Mouse (Mus musculus) embryonic facial prominence, embryonic 12.5 days (tissue): ENCODE data around the gene Ergic1. TPM values are rescaled to one million over a fixed set of nuclear protein-coding genes. Genes with fewer than 3 reads are reported as not detected.

ENCODE experiments used
- ATAC-seq: fragments of 200-750 bp; cut with Nextera tagmentation; 2 replicates; pipeline ENCODE4 v1.8.0; 2017; ENCODE audit not compliant: insufficient number of reproducible peaks, insufficient read depth, low FRiP score, low TSS enrichment
- H3K27ac ChIP-seq: fragments of 300-500 bp; sonication (generic); 2 replicates; pipeline ENCODE4 v1.5.1; 2016; ENCODE audit warnings: mild to moderate bottlenecking
- H3K27me3 ChIP-seq: fragments of 300-500 bp; sonication (generic); 2 replicates; pipeline ENCODE4 v1.6.1; 2016; ENCODE audit warnings: mild to moderate bottlenecking, moderate library complexity
- H3K36me3 ChIP-seq: fragments of 300-500 bp; sonication (generic); 2 replicates; pipeline ENCODE4 v1.6.1; 2016; ENCODE audit warnings: mild to moderate bottlenecking
- H3K4me1 ChIP-seq: fragments of 300-500 bp; sonication (generic); 2 replicates; pipeline ENCODE4 v1.6.1; 2016
- H3K4me2 ChIP-seq: fragments of 300-500 bp; sonication (generic); replicated peaks from 2 replicates; pipeline ENCODE4 v1.6.1; 2016; ENCODE audit warnings: mild to moderate bottlenecking, moderate library complexity
- H3K4me3 ChIP-seq: fragments of 300-500 bp; sonication (generic); 2 replicates; pipeline ENCODE4 v1.5.1; 2016; ENCODE audit warnings: mild to moderate bottlenecking
- H3K9ac ChIP-seq: fragments of 300-500 bp; sonication (generic); 2 replicates; pipeline ENCODE4 v1.6.1; 2016; ENCODE audit warnings: mild to moderate bottlenecking, moderate library complexity
- H3K9me3 ChIP-seq: fragments of 300-500 bp; sonication (generic); 2 replicates; pipeline ENCODE4 v1.6.1; 2016; ENCODE audit warnings: mild to moderate bottlenecking, moderate library complexity
- WGBS: fragments of 180-500 bp; shearing (Covaris S2); methylation state at CpG from one replicate; pipeline ENCODE4 v1.1.7; 2016; 5-methylcytosine and 5-hydroxymethylcytosine counted together
- polyA plus RNA-seq: library from polyadenylated mRNA; unstranded; fragments of >200 nt; fragmentation: Nextera tagmentation; extraction: Ambion mirVana; gene quantifications from 2 replicates; pipeline ENCODE4 v1.2.1, GENCODE M21; 2016

The Ergic1 gene
- polyA plus RNA-seq, 1 experiment from 2014 or later: 102 TPM

DNA sequence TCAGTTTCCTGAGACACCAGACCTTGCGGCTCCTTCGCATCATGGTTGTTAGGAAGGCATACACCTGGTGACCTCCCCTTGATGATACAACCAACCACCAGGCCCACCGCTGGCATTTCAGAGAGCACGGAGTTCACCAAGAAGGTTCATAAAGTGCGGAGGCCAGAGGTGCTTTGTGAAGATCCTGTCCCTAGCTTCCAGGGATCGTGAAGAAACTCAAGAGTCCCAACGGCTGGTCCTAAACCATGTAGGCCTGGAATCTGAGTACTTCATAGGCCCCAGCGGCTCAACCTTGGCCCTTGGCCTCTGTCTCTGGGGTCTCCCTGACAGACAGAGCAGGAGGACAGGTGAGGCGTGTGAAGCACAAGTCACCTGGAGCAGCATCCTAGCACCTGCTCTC, 34.0 kb upstream of the Ergic1 start:
- 93% methylated on average over 9 of the region's 9 CpGs for WGBS

GRCm38 (mm10) chr17:26528751-26529150, 32.5 kb upstream of the Ergic1 start:
- Histone ChIP-seq H3K4me2 (no peak overlapping the region), H3K9me3 (no peaks in the 10 kb centered on the region), H3K9ac (no peak overlapping the region), H3K36me3 (no peaks in the 10 kb centered on the region), H3K27me3 (no peaks in the 10 kb centered on the region), H3K4me1 (peaks cover 17% of the 10 kb centered on the region; the same call in 1 of the 2 replicates), H3K4me3 (no peak overlapping the region), H3K27ac (no peak overlapping the region)
- 79% methylated on average over 6 of the region's 6 CpGs for WGBS
- no peak for ATAC-seq

More for the DNA sequence above, 34.0 kb upstream of the Ergic1 start:
- no peak for ATAC-seq
- no peak overlapping the region for H3K27ac ChIP-seq
- no peaks in the 10 kb centered on the region for H3K9me3 ChIP-seq
- H3K4me2 ChIP-seq: no peak overlapping the region
- no peaks in the 10 kb centered on the region for H3K27me3 ChIP-seq
- no peaks in the 10 kb centered on the region for H3K36me3 ChIP-seq
- H3K4me3 ChIP-seq: no peak overlapping the region
- peaks cover 17% of the 10 kb centered on the region; the same call in 1 of the 2 replicates for H3K4me1 ChIP-seq
- no peak overlapping the region for H3K9ac ChIP-seq

DNA sequence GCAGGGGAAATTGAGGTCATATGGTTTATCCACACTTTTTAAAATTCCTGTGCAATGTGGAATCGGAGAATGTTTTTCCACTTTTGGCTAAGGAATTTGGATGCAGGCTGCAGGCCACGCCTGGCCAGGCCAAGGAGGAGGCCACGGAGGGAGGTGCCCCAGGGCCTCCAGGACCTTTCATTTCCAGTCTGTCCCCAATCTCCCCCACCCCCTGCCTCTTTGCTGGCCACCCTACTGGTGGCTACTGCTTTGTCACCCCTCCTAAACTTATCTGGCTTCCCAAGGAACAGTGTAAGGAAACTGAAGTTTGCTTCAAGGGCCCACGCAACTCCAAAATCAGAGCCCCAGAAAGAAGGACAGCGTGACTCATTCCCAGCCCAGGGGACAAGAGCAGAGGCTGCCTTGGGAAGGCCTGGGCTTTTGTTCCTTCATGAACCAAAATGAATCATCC, 31.5 kb upstream of the Ergic1 start:
- H3K9me3 ChIP-seq: no peaks in the 10 kb centered on the region
- peaks cover 17% of the 10 kb centered on the region; the same call in 1 of the 2 replicates for H3K4me1 ChIP-seq
- no peak overlapping the region for H3K4me2 ChIP-seq
- H3K27me3 ChIP-seq: no peaks in the 10 kb centered on the region
- peak overlapping the region; percentile 5; the same call in 1 of the 2 replicates for H3K27ac ChIP-seq
- H3K4me3 ChIP-seq: no peak overlapping the region
- no peak for ATAC-seq
- no peaks in the 10 kb centered on the region for H3K36me3 ChIP-seq
- H3K9ac ChIP-seq: no peak overlapping the region
- 65% methylated on average over 5 of the region's 5 CpGs for WGBS

- Histone ChIP-seq H3K27me3 (no peaks in the 10 kb centered on the region), H3K4me2 (no peak overlapping the region), H3K4me3 (no peak overlapping the region), H3K36me3 (no peaks in the 10 kb centered on the region), H3K4me1 (peaks cover 17% of the 10 kb centered on the region; the same call in 1 of the 2 replicates), H3K9ac (no peak overlapping the region), H3K27ac (peak overlapping the region; percentile 8; the same call in 1 of the 2 replicates), H3K9me3 (no peaks in the 10 kb centered on the region)
- ATAC-seq: no peak
- 12% methylated on average over 3 of the region's 3 CpGs for WGBS
Observed at GRCm38 (mm10) chr17:26530590-26531081, 30.7 kb upstream of the Ergic1 start.

DNA sequence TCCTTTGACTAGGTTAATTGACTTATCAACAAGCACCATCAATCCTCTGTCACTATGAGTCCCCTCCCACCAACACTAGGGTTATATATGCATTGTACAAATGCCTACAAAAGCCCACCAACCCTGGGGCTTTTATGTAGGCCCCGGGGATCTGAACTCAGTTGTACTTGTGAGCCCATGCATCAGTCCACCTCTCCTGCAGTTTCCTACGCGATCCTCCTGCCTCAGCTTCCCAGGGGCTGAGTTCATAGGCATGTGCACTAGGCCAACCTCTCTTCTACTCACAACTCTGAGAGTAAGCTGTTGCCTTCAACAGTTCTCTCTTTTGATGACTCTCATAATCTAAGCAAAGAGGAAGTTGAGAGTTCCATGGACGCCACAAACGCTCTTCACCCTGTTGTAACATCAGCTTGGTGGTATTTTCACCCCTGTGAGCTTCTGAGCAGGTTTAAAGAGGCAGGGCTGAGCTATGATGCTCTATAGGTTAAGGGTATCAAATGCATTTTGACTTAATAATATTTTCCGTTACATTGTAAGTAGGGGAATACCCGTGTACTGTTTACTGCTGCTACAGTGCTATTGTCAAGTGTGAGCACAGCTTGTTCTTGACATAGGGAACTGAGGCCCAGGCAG, 29.8 kb upstream of the Ergic1 start:
- WGBS: 92% methylated on average over 7 of the region's 7 CpGs
- no peak overlapping the region for H3K27ac ChIP-seq
- H3K27me3 ChIP-seq: no peaks in the 10 kb centered on the region
- no peaks in the 10 kb centered on the region for H3K9me3 ChIP-seq
- H3K9ac ChIP-seq: no peak overlapping the region
- ATAC-seq: no peak
- no peaks in the 10 kb centered on the region for H3K36me3 ChIP-seq
- peaks cover 17% of the 10 kb centered on the region; the same call in 1 of the 2 replicates for H3K4me1 ChIP-seq
- no peak overlapping the region for H3K4me2 ChIP-seq
- no peak overlapping the region for H3K4me3 ChIP-seq

GRCm38 (mm10) chr17:26532476-26533045, 28.7 kb upstream of the Ergic1 start:
- H3K4me3 ChIP-seq: no peak overlapping the region
- no peak overlapping the region for H3K9ac ChIP-seq
- no peaks in the 10 kb centered on the region for H3K27me3 ChIP-seq
- WGBS: 61% methylated on average over 4 of the region's 4 CpGs
- no peak overlapping the region for H3K27ac ChIP-seq
- H3K4me1 ChIP-seq: peaks cover 17% of the 10 kb centered on the region; the same call in 1 of the 2 replicates
- no peaks in the 10 kb centered on the region for H3K9me3 ChIP-seq
- no peak for ATAC-seq
- no peak overlapping the region for H3K4me2 ChIP-seq
- H3K36me3 ChIP-seq: no peaks in the 10 kb centered on the region

DNA sequence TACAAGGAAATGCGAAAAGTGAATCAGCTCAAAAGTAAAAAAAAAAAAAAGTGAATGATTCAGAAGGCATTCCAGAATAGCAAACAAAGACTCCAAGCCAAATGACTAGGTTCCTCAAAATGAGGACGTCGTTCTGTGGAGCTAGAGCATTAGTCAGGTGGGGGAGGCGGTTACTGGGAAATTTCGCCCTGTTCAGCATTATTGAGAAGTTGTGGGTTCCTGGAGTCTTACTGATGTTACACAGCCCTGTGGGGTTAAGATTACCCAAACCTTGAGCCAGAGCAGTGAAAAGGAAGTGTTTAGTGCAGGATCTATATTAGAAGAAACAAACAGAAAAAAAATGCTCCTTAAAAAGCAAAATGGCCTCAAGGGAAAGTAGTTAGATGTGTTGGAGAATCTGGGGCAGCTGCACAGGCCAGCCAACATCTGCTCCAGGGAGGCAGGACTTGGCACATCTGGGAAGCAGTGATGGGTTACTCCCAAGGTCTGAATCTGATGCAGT, 27.4 kb upstream of the Ergic1 start:
- Histone ChIP-seq H3K4me2 (no peak overlapping the region), H3K36me3 (no peaks in the 10 kb centered on the region), H3K9ac (no peak overlapping the region), H3K27me3 (no peaks in the 10 kb centered on the region; the same call in 1 of the 2 replicates), H3K4me1 (peaks cover 17% of the 10 kb centered on the region; the same call in 1 of the 2 replicates), H3K9me3 (no peaks in the 10 kb centered on the region), H3K27ac (no peak overlapping the region), H3K4me3 (no peak overlapping the region)
- no peak for ATAC-seq
- WGBS: 76% methylated on average over 5 of the region's 5 CpGs

- no peaks in the 10 kb centered on the region for H3K9me3 ChIP-seq
- no peak for ATAC-seq
- no peaks in the 10 kb centered on the region; the same call in 1 of the 2 replicates for H3K27me3 ChIP-seq
- no peaks in the 10 kb centered on the region for H3K36me3 ChIP-seq
- H3K27ac ChIP-seq: no peak overlapping the region
- peaks cover 13% of the 10 kb centered on the region; the same call in 1 of the 2 replicates for H3K4me1 ChIP-seq
- 86% methylated on average over 5 of the region's 5 CpGs for WGBS
- no peak overlapping the region for H3K4me3 ChIP-seq
- no peak overlapping the region for H3K9ac ChIP-seq
- no peak overlapping the region for H3K4me2 ChIP-seq
Observed at GRCm38 (mm10) chr17:26534695-26535094, 26.6 kb upstream of the Ergic1 start.

DNA sequence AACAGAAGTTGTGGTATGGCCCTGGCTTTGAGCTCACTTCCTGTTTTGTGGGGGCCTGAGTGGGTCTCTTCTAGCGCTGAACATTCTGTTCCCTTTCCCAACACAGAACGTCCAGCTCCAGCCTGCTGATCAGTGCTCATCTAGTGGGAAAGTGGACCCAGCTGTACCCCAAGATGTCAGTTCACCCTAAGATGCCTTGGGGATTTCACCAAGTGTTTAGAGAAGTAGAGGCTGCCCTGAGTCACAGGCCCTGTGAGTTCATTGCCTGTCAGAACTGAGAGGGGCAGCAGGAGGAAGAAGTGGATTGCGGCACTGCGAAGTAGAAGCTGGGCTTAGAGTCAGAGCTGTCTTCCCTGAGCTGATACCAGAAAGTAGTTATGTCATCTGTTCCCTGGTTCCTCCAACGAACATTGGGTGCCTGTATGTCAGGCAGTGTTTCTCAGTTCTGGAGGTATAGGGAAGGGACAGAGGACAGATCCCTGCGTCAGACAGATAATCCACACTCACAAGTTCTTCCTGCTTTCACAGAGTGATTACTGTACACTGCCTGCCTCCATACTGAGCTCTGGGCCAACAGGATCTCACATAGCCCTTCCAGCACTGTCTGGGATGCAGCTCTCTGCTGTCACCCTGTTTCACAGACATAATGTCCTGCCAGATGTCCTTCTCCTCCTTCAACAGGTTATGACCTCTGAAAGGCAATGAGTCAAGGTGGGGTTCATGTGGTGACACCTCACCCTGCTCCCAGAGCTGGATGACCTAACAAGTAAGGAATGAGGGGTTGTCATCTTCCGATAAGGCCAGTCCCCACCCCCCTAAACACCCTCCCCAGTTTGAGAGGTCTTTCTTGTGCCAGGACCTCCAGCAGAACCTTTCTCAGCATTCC, 25.8 kb upstream of the Ergic1 start:
- Histone ChIP-seq H3K36me3 (no peaks in the 10 kb centered on the region), H3K9me3 (no peaks in the 10 kb centered on the region), H3K27me3 (no peaks in the 10 kb centered on the region; the same call in 1 of the 2 replicates), H3K9ac (no peak overlapping the region), H3K4me3 (no peak overlapping the region), H3K4me1 (peaks cover 5% of the 10 kb centered on the region; the same call in 1 of the 2 replicates), H3K4me2 (no peak overlapping the region), H3K27ac (no peak overlapping the region)
- ATAC-seq: no peak
- WGBS: 76% methylated on average over 7 of the region's 7 CpGs

DNA sequence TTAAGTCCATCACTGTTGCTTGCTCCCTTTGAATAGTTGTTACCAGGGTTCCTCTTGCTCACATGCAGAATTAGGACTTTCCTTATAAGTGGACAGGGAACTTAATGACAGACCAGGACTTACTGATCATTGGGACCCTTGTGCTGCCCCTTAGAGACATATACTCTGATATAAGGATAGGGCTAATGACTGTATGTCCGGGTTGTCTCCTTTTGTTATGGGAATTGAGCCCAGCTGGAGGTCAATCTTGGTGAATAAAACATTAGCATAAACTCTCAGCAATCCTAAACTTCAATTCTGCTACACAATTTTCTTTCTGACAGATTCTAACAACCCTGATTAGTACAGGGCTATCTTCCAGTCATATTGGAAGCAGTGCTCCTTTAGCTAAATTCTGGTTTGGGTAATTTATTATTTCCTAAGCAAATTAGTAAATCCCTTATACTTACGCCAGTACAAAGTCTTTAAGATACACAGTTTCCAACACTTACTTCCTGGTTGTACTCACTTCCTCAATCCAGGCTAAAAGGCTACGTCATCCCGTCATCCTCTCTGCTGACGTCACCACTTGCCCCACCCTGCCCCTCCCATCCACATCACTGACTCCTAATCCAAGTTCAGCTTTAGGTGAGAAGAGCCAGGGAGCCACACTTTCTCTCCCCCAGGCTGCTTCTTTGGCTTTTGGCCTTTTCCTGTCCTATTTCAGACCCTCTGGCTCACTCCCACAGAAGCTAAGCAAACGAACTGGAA, 23.4 kb upstream of the Ergic1 start:
- Histone ChIP-seq H3K4me2 (no peak overlapping the region), H3K36me3 (no peaks in the 10 kb centered on the region)
- 41% methylated on average over 6 of the region's 6 CpGs for WGBS

GRCm38 (mm10) chr17:26540083-26540482, 21.2 kb upstream of the Ergic1 start:
- H3K4me3 ChIP-seq: no peak overlapping the region
- no peaks in the 10 kb centered on the region; the same call in 1 of the 2 replicates for H3K27me3 ChIP-seq
- no peaks in the 10 kb centered on the region for H3K9me3 ChIP-seq
- H3K27ac ChIP-seq: no peak overlapping the region
- H3K4me1 ChIP-seq: no peaks in the 10 kb centered on the region
- no peak overlapping the region for H3K4me2 ChIP-seq
- WGBS: 86% methylated on average over 5 of the region's 5 CpGs
- H3K9ac ChIP-seq: no peak overlapping the region
- ATAC-seq: no peak
- no peaks in the 10 kb centered on the region for H3K36me3 ChIP-seq

More for the DNA sequence above, 23.4 kb upstream of the Ergic1 start:
- H3K4me1 ChIP-seq: no peaks in the 10 kb centered on the region
- no peak for ATAC-seq
- no peak overlapping the region for H3K27ac ChIP-seq
- H3K4me3 ChIP-seq: no peak overlapping the region
- H3K9me3 ChIP-seq: no peaks in the 10 kb centered on the region
- H3K9ac ChIP-seq: no peak overlapping the region
- H3K27me3 ChIP-seq: no peaks in the 10 kb centered on the region; the same call in 1 of the 2 replicates
